Mouse (Mus musculus): Measurements from ENCODE around the gene Olfr1453.
"Not testable (repeated sequence)": the region's sequence is repeated elsewhere in the genome, so short reads cannot be mapped to it uniquely, and the experiment has no call there.

Gene Olfr1453

DNA sequence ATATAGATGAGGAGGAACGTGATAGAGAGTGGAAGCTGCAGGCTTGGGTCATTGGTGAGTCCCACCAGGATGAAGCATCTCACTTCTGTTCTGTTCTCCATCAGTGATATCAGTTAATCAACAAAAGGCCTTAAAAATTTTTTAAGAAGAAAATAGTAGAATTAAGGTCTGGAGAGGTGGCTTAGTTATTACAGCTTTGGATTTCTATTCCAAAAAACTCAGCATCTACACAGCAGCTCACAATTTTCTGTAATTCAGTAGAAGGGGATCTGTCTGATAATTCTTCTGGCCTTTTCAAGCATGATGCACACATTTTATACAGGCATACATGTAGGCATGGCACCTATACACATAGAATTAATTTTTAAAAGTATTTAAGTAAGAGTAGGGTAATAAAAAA, at the start of gene Olfr1453:
TSS of gene Olfr1453 (minus strand) at position 101 of the 400 bp plus-strand sequence.
- DNase-seq, result no peak

DNA sequence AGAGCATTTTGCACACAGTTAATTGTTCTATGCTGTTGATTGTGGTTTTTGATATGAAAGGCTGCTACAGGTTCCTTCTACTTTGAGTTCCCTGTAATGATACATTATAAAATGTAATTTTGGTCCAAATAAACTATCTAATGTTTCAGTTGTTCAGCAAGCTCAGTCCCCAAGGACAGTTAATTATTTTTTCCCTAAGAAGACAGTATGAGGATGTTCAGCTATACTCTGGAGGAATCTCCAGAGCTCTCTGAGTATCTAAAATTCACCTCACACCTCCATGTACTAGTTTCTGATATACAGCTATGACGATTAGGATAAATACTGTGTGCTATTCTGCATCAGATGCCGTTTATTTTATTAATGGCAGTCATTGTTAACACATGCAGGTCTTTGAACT, 32.2 kb upstream of the Olfr1453 start, which contains the start of gene Olfr1454:
TSS of gene Olfr1454 (plus strand) at position 301 of the 400 bp plus-strand sequence.
- DNase-seq, result no peak

DNA sequence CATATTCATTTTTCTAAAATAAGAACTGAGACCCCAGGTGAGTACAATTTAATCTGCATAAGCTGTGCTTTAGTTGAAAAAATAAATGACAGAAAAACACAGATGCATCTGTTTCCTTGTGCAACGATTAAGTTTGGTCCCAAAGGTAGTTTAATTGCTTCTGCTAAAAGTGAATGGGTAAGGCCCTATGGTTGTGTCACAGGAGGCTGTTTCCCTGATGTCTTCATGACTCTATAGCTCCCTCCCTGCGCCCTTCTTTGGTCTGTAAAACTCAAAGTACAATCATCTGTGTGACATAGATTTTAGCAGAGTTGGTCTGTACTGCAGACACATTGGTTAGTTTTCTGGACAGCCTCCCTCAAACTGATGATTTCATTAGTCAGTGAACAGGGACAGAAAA, 33.4 kb downstream of the Olfr1453 start, which contains the start of gene Olfr1451:
TSS of gene Olfr1451 (plus strand) at position 301 of the 400 bp plus-strand sequence.
- DNase-seq, result no peak

DNA sequence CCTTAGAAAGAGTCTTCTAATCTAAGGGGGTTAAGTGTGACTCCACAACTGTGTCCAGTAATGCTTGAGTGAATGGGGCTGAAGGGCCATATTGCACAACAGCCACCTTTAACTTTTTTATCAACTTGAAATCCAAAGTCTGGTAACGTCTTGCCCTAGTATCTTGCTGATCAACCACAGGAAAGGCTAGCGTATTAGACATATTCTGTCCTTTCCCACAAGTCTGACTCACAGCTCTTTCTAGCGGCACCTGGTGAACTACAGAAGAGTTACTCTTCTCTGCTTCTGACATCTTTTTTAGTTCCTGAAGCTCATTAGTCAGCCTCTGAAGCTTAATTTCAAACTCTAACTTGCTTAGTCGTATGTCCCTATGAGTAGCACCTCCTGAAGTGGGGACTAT, 35.8 kb downstream of the Olfr1453 start:
- DNase-seq, result not testable (repeated sequence)

Data from kidney, postnatal 36 days (tissue).